Mouse (Mus musculus): ENCODE data around the gene Ubxn2a.

DNA sequence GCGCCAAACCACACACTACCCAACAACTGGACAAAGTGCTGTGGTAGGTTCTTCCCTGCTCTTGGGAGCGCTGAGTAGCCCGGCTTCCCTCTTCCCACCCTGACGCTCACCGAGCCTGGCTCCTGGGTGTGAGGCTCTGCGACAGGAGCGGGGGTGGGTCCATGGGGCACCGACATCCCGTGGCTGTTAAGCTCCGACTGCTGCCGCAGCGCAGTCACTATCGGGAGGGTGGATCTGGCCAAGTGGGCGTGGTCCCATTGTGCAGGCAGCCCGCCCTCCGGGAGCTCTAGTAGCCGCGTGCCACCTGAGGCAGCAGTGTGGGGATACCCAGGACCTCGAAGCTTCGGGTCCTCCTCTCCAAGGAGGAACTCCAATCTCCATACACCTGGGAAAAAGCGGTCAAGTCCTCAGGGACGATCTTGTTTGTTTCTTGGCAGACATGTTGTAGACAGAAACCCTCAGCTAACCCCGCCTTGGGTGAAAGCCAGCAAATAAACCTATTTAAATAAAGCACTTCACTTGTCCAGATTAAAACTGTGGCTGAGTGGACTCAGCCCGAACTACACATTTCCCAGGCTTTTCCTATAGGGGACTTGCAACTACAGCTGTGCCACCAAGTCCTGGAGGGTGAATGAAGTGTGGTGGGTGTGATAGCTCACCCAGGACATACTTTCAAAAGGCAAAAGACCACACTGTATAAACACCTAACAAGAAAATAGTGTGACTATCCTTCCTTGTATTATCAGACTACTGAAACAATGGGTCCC lies 33.2 kb downstream of the Ubxn2a start, which contains the start of gene Mfsd2b:
- no peak for TF ChIP-seq CTCF (IDR thresholded peaks at IDR 0.05; ENCODE audit: extremely low read depth, insufficient read depth, insufficient read length, insufficient replicate concordance)
- TF ChIP-seq POLR2A (IDR thresholded peaks at IDR 0.05; ENCODE audit: low read depth, low read length), result no peak
